Comparison of ENCODE assay signal across 9 mouse cellular contexts in genomic region chr11:120306366-120307131, GRCm38 (mm10). TPM values are rescaled to one million over a fixed set of nuclear protein-coding genes. Genes with fewer than 3 reads are reported as not detected.
DNase-seq lines count a peak whose midpoint lies in the region; ATAC-seq and TF ChIP-seq lines count a peak whose summit lies in the region.
"Had no signal": no experiment of that assay in that cellular context is flagged by ENCODE, and none has a peak within 500 bp of the region (broad histone marks: within the 10 kb centered on the region; RNA-seq: fewer than 3 reads in every experiment).

No protein-coding gene starts in this region.

- peaks cover 54% of the 10 kb centered on the region for H3K4me1 ChIP-seq in hindbrain, embryonic 15.5 days (replicated peaks)
- H3K4me1 ChIP-seq in neural tube, embryonic 13.5 days (replicated peaks): peaks cover 73% of the 10 kb centered on the region

- H3K9ac ChIP-seq in hindbrain, embryonic 15.5 days: no peak overlapping the region
- H3K9ac ChIP-seq in neural tube, embryonic 13.5 days: peak overlapping the region; percentile 77

- WGBS in hindbrain, embryonic 15.5 days: 49% methylated on average over 12 of the region's 12 CpGs
- 46% methylated on average over 12 of the region's 12 CpGs for WGBS in neural tube, embryonic 13.5 days

- no peaks in the 10 kb centered on the region for H3K9me3 ChIP-seq in hindbrain, embryonic 15.5 days
- H3K9me3 ChIP-seq in neural tube, embryonic 13.5 days: no peaks in the 10 kb centered on the region

- H3K27me3 ChIP-seq in hindbrain, embryonic 15.5 days: no peaks in the 10 kb centered on the region
- peaks cover 19% of the 10 kb centered on the region for H3K27me3 ChIP-seq in neural tube, embryonic 13.5 days

- DNase-seq in gastrocnemius, adult 2 months: peak; percentile 18
- DNase-seq in gastrocnemius, postnatal 36 days: no peak
- peak; percentile 3 for DNase-seq in ovary, postnatal 36 days (ENCODE audit: low spot score)
- no peak for DNase-seq in ovary, postnatal 10 days (ENCODE audit: low spot score)
- no peak for DNase-seq in adrenal gland, postnatal 4 days (ENCODE audit: low spot score in 2 of 2)
- no peak for DNase-seq in thymus, adult 18-20 months
- DNase-seq: adrenal gland, adult 2 months had no signal

- H3K4me3 ChIP-seq in gastrocnemius, adult 2 months: no peak overlapping the region
- H3K4me3 ChIP-seq in hindbrain, embryonic 15.5 days: no peak overlapping the region
- H3K4me3 ChIP-seq in neural tube, embryonic 13.5 days: peak overlapping the region; percentile 48; the same call in 1 of the 2 replicates

- H3K36me3 ChIP-seq in hindbrain, embryonic 15.5 days: no peaks in the 10 kb centered on the region
- H3K36me3 ChIP-seq in neural tube, embryonic 13.5 days: no peaks in the 10 kb centered on the region

- TF ChIP-seq CTCF in gastrocnemius, adult 2 months (IDR thresholded peaks at IDR 0.05): no peak

- ATAC-seq in hindbrain, embryonic 15.5 days (ENCODE audit: low FRiP score, low read depth): no peak
- no peak for ATAC-seq in neural tube, embryonic 13.5 days (ENCODE audit: low read depth)

- no peak overlapping the region for H3K27ac ChIP-seq in gastrocnemius, adult 2 months
- H3K27ac ChIP-seq in hindbrain, embryonic 15.5 days (replicated peaks): peak overlapping the region; percentile 92; the same call in 1 of the 2 replicates
- peak overlapping the region; percentile 94; the same call in 1 of the 2 replicates for H3K27ac ChIP-seq in neural tube, embryonic 13.5 days (replicated peaks)

- H3K4me2 ChIP-seq in hindbrain, embryonic 15.5 days: peak overlapping the region; percentile 89
- peak overlapping the region; percentile 72 for H3K4me2 ChIP-seq in neural tube, embryonic 13.5 days

- intact Hi-C loops in gastrocnemius, adult 2 months (cut with DNase I): loop anchor here (1.0 to 10.0 kb wide), 4 partner anchors 76 to 272 kb away; no protein-coding TSS in a partner anchor
- intact Hi-C loops in gastrocnemius, postnatal 36 days (cut with DNase I): loop anchor here (2.0 to 5.0 kb wide), 3 partner anchors 72 to 194 kb away; no protein-coding TSS in a partner anchor

RNA-seq across cellular contexts. Expression of gene Actg1, which starts 41.8 kb away (rescaled TPM):
- 100 to 1,000 TPM; 201 to 262 TPM for total RNA-seq in gastrocnemius, adult 2 months (2021)
- 100 to 1,000 TPM; 186 to 222 TPM for total RNA-seq in gastrocnemius, postnatal 36 days (2021)
- 3,943 and 4,131 TPM in 2 replicates for polyA plus RNA-seq in hindbrain, embryonic 15.5 days (2015; fragmentation: Nextera tagmentation; extraction: Ambion mirVana)
- polyA plus RNA-seq in neural tube, embryonic 13.5 days (2015; fragmentation: Nextera tagmentation; extraction: Ambion mirVana): 3,932 and 3,979 TPM in 2 replicates
- total RNA-seq in adrenal gland, postnatal 4 days (2021): 1,000 to 10,000 TPM in 1 of 2 experiments, 100 to 1,000 TPM in 1; 949 to 1,134 TPM

RNA-seq across cellular contexts. Expression of gene Fscn2, which starts 54.8 kb away (rescaled TPM):
- total RNA-seq in gastrocnemius, adult 2 months (2021): under 1 TPM in 1 of 2 experiments, not detected in 1; 0.87 TPM
- total RNA-seq in gastrocnemius, postnatal 36 days (2021): under 1 TPM; 0.31 to 0.37 TPM
- polyA plus RNA-seq in hindbrain, embryonic 15.5 days (2015; fragmentation: Nextera tagmentation; extraction: Ambion mirVana): 0.88 and 1.6 TPM in 2 replicates
- 1.3 and 1.5 TPM in 2 replicates for polyA plus RNA-seq in neural tube, embryonic 13.5 days (2015; fragmentation: Nextera tagmentation; extraction: Ambion mirVana)
- total RNA-seq in adrenal gland, postnatal 4 days (2021): under 1 TPM; 0.39 to 0.51 TPM

Comparison
In these comparisons a context has a peak if more than half of its experiments do, and no peak if none do; other contexts are left out.
1. DNase-seq: peak in gastrocnemius, adult 2 months (single experiment) and ovary, postnatal 36 days (single experiment); none in gastrocnemius, postnatal 36 days (0 of 2), ovary, postnatal 10 days (single experiment), adrenal gland, postnatal 4 days (0 of 2) and thymus, adult 18-20 months (0 of 2).